16 mouse cellular contexts compared by ENCODE assay signal in genomic region chr2:105730704-105731103, GRCm38 (mm10).
"Had no signal": no experiment of that assay in that cellular context is flagged by ENCODE, and none has a peak within 500 bp of the region (broad histone marks: within the 10 kb centered on the region; RNA-seq: fewer than 3 reads in every experiment).

No protein-coding gene starts in this region.

- H3K36me3 ChIP-seq: kidney, embryonic 15.5 days; limb, embryonic 12.5 days; liver, embryonic 13.5 days; lung, embryonic 15.5 days; midbrain, embryonic 15.5 days; neural tube, embryonic 12.5 days had no signal

- H3K27me3 ChIP-seq: kidney, embryonic 15.5 days; limb, embryonic 12.5 days; liver, embryonic 13.5 days; lung, embryonic 15.5 days; megakaryocyte, embryonic 14.5 days; midbrain, embryonic 15.5 days; neural tube, embryonic 12.5 days had no signal

- H3K9ac ChIP-seq: kidney, embryonic 15.5 days; limb, embryonic 12.5 days; liver, embryonic 13.5 days; liver, postnatal 0 days; lung, embryonic 15.5 days; midbrain, embryonic 15.5 days; neural tube, embryonic 12.5 days had no signal

- ATAC-seq: liver, postnatal 0 days; midbrain, embryonic 15.5 days had no signal

- H3K4me2 ChIP-seq: kidney, embryonic 15.5 days; limb, embryonic 12.5 days; liver, embryonic 13.5 days; lung, embryonic 15.5 days; midbrain, embryonic 11.5 days; midbrain, embryonic 15.5 days; neural tube, embryonic 12.5 days had no signal

- H3K4me3 ChIP-seq: kidney, embryonic 15.5 days; limb, embryonic 12.5 days; liver, embryonic 13.5 days; lung, embryonic 15.5 days; megakaryocyte, embryonic 14.5 days; midbrain, embryonic 15.5 days; neural tube, embryonic 12.5 days had no signal

- DNase-seq: kidney, adult 2 months; kidney, postnatal 14 days; liver; liver, embryonic 13.5 days; liver, postnatal 0 days; lung, postnatal 14 days; retina, postnatal 1 day; right cerebral cortex, postnatal 25 days had no signal

- H3K27ac ChIP-seq: kidney, embryonic 15.5 days; limb, embryonic 12.5 days; liver, embryonic 13.5 days; lung, embryonic 15.5 days; macrophage; midbrain, embryonic 15.5 days; neural tube, embryonic 12.5 days had no signal

- H3K9me3 ChIP-seq: kidney, embryonic 15.5 days; limb, embryonic 12.5 days; liver, embryonic 13.5 days; lung, embryonic 15.5 days; megakaryocyte, embryonic 14.5 days; midbrain, embryonic 15.5 days; neural tube, embryonic 12.5 days had no signal

- H3K4me1 ChIP-seq: kidney, embryonic 15.5 days; limb, embryonic 12.5 days; liver, embryonic 13.5 days; lung, embryonic 15.5 days; megakaryocyte, embryonic 14.5 days; midbrain, embryonic 15.5 days; neural tube, embryonic 12.5 days had no signal
